Mouse (Mus musculus) embryonic fibroblast, embryonic 13.5 days (primary cell): ENCODE measurements around the gene Timm9.

ENCODE experiments used
- CTCF ChIP-seq: IDR thresholded peaks from 2 replicates; pipeline ENCODE4 v1.5.1; 2011; ENCODE audit warnings: mild to moderate bottlenecking, control low read depth, low read length, moderate library complexity, borderline replicate concordance; ENCODE audit not compliant: insufficient read depth
- POLR2A ChIP-seq: IDR thresholded peaks from 2 replicates; pipeline ENCODE4 v1.6.1; 2011; ENCODE audit warnings: low read depth, mild to moderate bottlenecking, control low read depth, low read length, moderate library complexity

GRCm38 (mm10) chr12:71148801-71149200 lies 12.3 kb upstream of the Timm9 start:
- TF ChIP-seq POLR2A: no peak
- no peak for TF ChIP-seq CTCF
